Comparison of ENCODE assay signal across 16 mouse cellular contexts in the genomic region with DNA sequence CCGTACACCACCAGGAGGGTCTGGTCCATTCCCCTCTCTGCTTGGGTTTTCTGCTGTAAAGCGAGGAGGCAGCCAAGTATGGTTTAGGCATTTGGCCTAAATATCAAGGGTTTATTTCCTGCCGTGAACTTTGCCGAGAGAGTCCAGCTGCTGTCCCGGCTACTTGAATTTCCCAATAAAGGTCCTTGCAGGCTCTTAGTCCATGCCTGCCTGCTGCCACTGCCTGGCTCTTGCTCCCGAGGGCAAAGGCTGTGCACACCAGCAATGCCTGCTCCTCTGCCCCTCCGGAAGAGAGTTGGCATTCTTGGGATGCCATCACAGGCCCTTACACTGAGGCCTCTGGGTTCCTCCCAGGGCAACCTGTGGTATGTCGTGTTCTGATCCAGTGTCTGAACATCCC. TPM values are rescaled to one million over a fixed set of nuclear protein-coding genes. Genes with fewer than 3 reads are reported as not detected.
DNase-seq lines count a peak whose midpoint lies in the region; ATAC-seq and TF ChIP-seq lines count a peak whose summit lies in the region.
"Had no signal": no experiment of that assay in that cellular context is flagged by ENCODE, and none has a peak within 500 bp of the region (broad histone marks: within the 10 kb centered on the region; RNA-seq: fewer than 3 reads in every experiment).

No protein-coding gene starts in this region.

- peak overlapping the region; percentile 51 for H3K27ac ChIP-seq in heart, embryonic 13.5 days (replicated peaks)
- peak overlapping the region; percentile 62 for H3K27ac ChIP-seq in kidney, postnatal 0 days
- H3K27ac ChIP-seq: left cerebral cortex, adult 2 months had no signal

- no peak for DNase-seq in heart, postnatal 36 days
- DNase-seq in lung, postnatal 10 days = peak; percentile 47
- no peak for DNase-seq in lung, adult 18-20 months
- peak; percentile 82 for DNase-seq in kidney, postnatal 0 days (ENCODE audit: low spot score)
- peak; percentile 65 for DNase-seq in skeletal muscle tissue, adult 2 months (ENCODE audit: low read depth, low spot score)
- no peak for DNase-seq in layer of hippocampus, adult 18-20 months (ENCODE audit: low spot score in 2 of 2)
- DNase-seq in B cell, adult 2 months = no peak
- DNase-seq: cerebellum, adult 9-10 months; right cerebral cortex, postnatal 14 days; thymus, postnatal 4 days had no signal

- 47% methylated on average over 8 of the region's 8 CpGs for WGBS in heart, embryonic 13.5 days
- 22% methylated on average over 8 of the region's 8 CpGs for WGBS in kidney, postnatal 0 days

- no peaks in the 10 kb centered on the region for H3K27me3 ChIP-seq in heart, embryonic 13.5 days (replicated peaks)
- H3K27me3 ChIP-seq in kidney, postnatal 0 days (ENCODE audit: insufficient read depth, low read length) = no peaks in the 10 kb centered on the region

- intact Hi-C loops in heart, postnatal 36 days (cut with DNase I) = no loop called here

- H3K4me1 ChIP-seq in heart, embryonic 13.5 days = peaks cover 29% of the 10 kb centered on the region
- H3K4me1 ChIP-seq in kidney, postnatal 0 days (replicated peaks; ENCODE audit: insufficient read depth, low read length) = 0 out of 2 replicates have a peak, but pooled peaks cover 6% of the 10 kb centered on the region

- H3K36me3 ChIP-seq in heart, embryonic 13.5 days = peaks cover 25% of the 10 kb centered on the region
- peaks cover 7% of the 10 kb centered on the region; the same call in 1 of the 2 replicates for H3K36me3 ChIP-seq in kidney, postnatal 0 days (ENCODE audit: insufficient read depth, low read length)

- H3K9me3 ChIP-seq in heart, embryonic 13.5 days = no peaks in the 10 kb centered on the region
- H3K9me3 ChIP-seq in kidney, postnatal 0 days (replicated peaks; ENCODE audit: low read length) = no peaks in the 10 kb centered on the region

- ATAC-seq in heart, embryonic 13.5 days (ENCODE audit: extremely low read depth, insufficient number of reproducible peaks, low FRiP score, low TSS enrichment) = no peak
- ATAC-seq in kidney, postnatal 0 days (replicated peaks; ENCODE audit: low FRiP score, low read depth) = peak; percentile 76; the same call in 1 of the 2 replicates
- ATAC-seq: inflammation-experienced regulatory T-cells, adult 6 months had no signal

- peak overlapping the region; percentile 24 for H3K9ac ChIP-seq in heart, embryonic 13.5 days
- no peak overlapping the region for H3K9ac ChIP-seq in kidney, postnatal 0 days (ENCODE audit: low read depth, low read length)

- H3K4me3 ChIP-seq in heart, embryonic 13.5 days = no peak overlapping the region
- no peak overlapping the region for H3K4me3 ChIP-seq in kidney, postnatal 0 days (replicated peaks; ENCODE audit: low read depth, low read length)
- H3K4me3 ChIP-seq: left cerebral cortex, adult 2 months; myocyte had no signal

- no peak for TF ChIP-seq CTCF in kidney, postnatal 0 days (IDR thresholded peaks at IDR 0.05; ENCODE audit: low read depth)

- no peak overlapping the region for H3K4me2 ChIP-seq in heart, embryonic 13.5 days
- H3K4me2 ChIP-seq in kidney, postnatal 0 days (ENCODE audit: low read length) = no peak overlapping the region
- H3K4me2 ChIP-seq: liver, embryonic 11.5 days had no signal

RNA-seq across cellular contexts. Expression of a gene that starts 28.9 kb away (rescaled TPM):
- 0.94 and 1.7 TPM in 2 replicates for polyA plus RNA-seq in heart, embryonic 13.5 days (2015; fragmentation: Nextera tagmentation; extraction: Ambion mirVana)
- total RNA-seq in heart, postnatal 36 days (2021) = under 1 TPM; 0.44 to 0.68 TPM
- 3.2 and 3.3 TPM in 2 replicates for polyA plus RNA-seq in kidney, postnatal 0 days (2015; fragmentation: Nextera tagmentation; extraction: Ambion mirVana)
- total RNA-seq in layer of hippocampus, adult 18-20 months (2021) = 10 to 100 TPM; 49.1 to 50.9 TPM

RNA-seq across cellular contexts. Expression of a gene that starts 35.3 kb away (rescaled TPM):
- 11.8 and 12.9 TPM in 2 replicates for polyA plus RNA-seq in heart, embryonic 13.5 days (2015; fragmentation: Nextera tagmentation; extraction: Ambion mirVana)
- 10 to 100 TPM in 1 of 2 experiments, 1 to 10 TPM in 1; 7.3 to 10.7 TPM for total RNA-seq in heart, postnatal 36 days (2021)
- polyA plus RNA-seq in kidney, postnatal 0 days (2015; fragmentation: Nextera tagmentation; extraction: Ambion mirVana) = 12.5 and 12.6 TPM in 2 replicates
- 10 to 100 TPM; 16.4 to 17.6 TPM for total RNA-seq in layer of hippocampus, adult 18-20 months (2021)

RNA-seq across cellular contexts. Expression of a gene that starts 38.4 kb away (rescaled TPM):
- polyA plus RNA-seq in heart, embryonic 13.5 days (2015; fragmentation: Nextera tagmentation; extraction: Ambion mirVana) = 6.1 and 6.2 TPM in 2 replicates
- 10 to 100 TPM; 18.5 to 21.5 TPM for total RNA-seq in heart, postnatal 36 days (2021)
- polyA plus RNA-seq in kidney, postnatal 0 days (2015; fragmentation: Nextera tagmentation; extraction: Ambion mirVana) = 7.0 and 7.1 TPM in 2 replicates
- total RNA-seq in layer of hippocampus, adult 18-20 months (2021) = 10 to 100 TPM; 34.8 to 37.4 TPM

RNA-seq across cellular contexts. Expression of a gene that starts 56.7 kb away (rescaled TPM):
- not detected in 2 replicates for polyA plus RNA-seq in heart, embryonic 13.5 days (2015; fragmentation: Nextera tagmentation; extraction: Ambion mirVana)
- total RNA-seq in heart, postnatal 36 days (2021) = not detected
- 0.46 TPM in 1 of 2 replicates, not detected in the other for polyA plus RNA-seq in kidney, postnatal 0 days (2015; fragmentation: Nextera tagmentation; extraction: Ambion mirVana)
- total RNA-seq in layer of hippocampus, adult 18-20 months (2021) = under 1 TPM; 0.38 to 0.94 TPM
- total RNA-seq: left cerebral cortex, adult 2 months had no signal
- polyA plus RNA-seq: liver, embryonic 11.5 days; myocyte; stomach, embryonic 14.5 days had no signal

Comparison
In these comparisons a context has a peak if more than half of its experiments do, and no peak if none do; other contexts are left out.
1. DNase-seq: peak in lung, postnatal 10 days (single experiment), kidney, postnatal 0 days (single experiment) and skeletal muscle tissue, adult 2 months (single experiment); none in heart, postnatal 36 days (0 of 2), lung, adult 18-20 months (0 of 2), layer of hippocampus, adult 18-20 months (0 of 2) and B cell, adult 2 months (0 of 2).
2. RNA of a gene that starts 28.9 kb away (total RNA-seq): 49.1 to 50.9 TPM in layer of hippocampus, adult 18-20 months; 0.44 to 0.68 TPM in heart, postnatal 36 days; every median in the first group is over 10 times any median in the second.